Mouse (Mus musculus): ENCODE data around the gene Xrcc2. TPM values are rescaled to one million over a fixed set of nuclear protein-coding genes. Genes with fewer than 3 reads are reported as not detected.

Gene Xrcc2
- total RNA-seq, 2 experiments from 2014 or later = 4.4 to 5.0 TPM

- DNase-seq (ENCODE audit: extremely low spot score in 1 of 2, low spot score in 1 of 2) = no peak
These were observed 33.7 kb downstream of the Xrcc2 start for GRCm38 (mm10) chr5:25671696-25672520.

GRCm38 (mm10) chr5:25671051-25671450, 34.6 kb downstream of the Xrcc2 start:
- DNase-seq (ENCODE audit: extremely low spot score in 1 of 2, low spot score in 1 of 2) = no peak

DNA sequence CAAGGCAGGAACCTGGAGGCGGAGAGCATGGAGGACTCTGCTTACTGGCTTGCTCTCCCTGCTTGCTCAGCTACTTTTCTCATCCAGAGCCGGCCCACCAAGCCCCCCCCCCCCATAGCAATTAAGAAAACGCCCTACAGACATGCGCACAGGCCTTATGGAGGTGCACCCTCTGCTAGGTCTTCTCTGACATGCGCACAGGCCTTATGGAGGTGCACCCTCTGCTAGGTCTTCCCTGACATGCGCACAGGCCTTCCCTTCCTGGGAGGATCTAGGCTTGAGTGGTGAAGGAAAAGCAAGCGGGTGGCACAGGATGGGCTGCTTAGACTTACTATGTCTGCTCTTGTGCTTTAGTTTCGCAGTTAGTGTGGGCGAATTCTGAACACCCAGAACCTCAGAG, 37.3 kb downstream of the Xrcc2 start:
- DNase-seq (ENCODE audit: extremely low spot score in 1 of 2, low spot score in 1 of 2) = no peak

DNA sequence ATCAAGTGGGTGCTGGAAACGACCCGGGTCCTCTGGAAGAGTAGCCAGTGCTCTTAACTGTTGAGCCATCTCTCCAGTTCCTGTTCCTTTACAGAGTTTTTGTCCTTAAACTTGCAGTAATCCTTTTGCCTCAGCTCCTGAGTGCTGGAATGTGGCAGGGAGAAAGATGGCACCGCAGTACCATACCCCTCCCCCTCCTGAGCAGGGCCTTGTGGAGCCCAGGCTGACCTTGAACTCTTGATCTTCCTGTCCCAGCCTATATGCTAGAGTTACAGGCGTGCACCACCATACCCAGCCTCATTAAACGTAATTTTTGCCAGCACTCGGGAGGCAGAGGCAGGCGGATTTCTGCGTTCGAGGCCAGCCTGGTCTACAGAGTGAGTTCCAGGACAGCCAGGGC, 38.9 kb downstream of the Xrcc2 start:
- no peak for DNase-seq (ENCODE audit: extremely low spot score in 1 of 2, low spot score in 1 of 2)

- DNase-seq (ENCODE audit: extremely low spot score in 1 of 2, low spot score in 1 of 2) = peak; percentile 24 to 46
These were observed 39.5 kb downstream of the Xrcc2 start for GRCm38 (mm10) chr5:25666108-25666507.

- DNase-seq (ENCODE audit: extremely low spot score in 1 of 2, low spot score in 1 of 2) = no peak
These were observed 40.1 kb downstream of the Xrcc2 start for GRCm38 (mm10) chr5:25665516-25665915.

DNA sequence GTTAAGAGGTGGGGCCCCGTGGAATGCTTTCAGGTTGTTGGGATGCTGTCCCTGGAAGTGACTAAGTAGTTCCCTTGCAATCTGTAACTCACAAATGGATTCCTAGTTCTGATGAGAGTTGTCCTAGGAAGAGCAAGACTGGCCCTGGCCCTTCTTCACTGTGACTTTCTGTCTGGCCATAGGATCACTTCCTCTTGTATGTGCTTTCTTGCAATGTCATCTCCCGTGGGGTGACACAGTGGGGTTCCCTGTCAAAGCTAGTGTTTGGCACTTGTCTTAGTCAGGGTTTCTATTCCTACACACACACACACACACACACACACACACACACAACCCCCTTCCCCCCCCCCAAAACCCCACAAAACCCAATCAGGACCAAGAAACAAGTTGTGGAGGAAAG, 42.5 kb downstream of the Xrcc2 start:
- no peak for DNase-seq (ENCODE audit: extremely low spot score in 1 of 2, low spot score in 1 of 2)

DNA sequence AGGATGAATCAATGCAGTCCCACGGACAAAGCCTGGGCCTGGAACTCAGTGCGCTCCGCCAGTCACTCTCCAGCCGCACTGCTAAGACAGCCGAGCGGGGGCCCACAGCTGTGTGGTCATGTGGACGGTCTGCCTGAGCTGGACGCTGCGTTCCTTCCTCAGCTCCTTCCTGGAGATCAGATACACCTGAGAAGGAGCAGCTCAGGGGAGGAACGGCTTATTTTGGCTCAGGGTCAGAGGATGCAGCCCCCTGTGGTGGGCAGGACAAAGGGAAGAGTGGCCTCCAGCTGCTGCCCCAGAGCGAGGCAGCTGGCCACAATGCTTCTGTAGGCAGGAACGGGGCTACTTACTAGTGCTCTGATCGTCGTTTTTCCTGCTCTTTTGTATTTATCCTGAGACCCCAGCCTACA, 51.0 kb downstream of the Xrcc2 start:
- no peak for DNase-seq (ENCODE audit: extremely low spot score in 1 of 2, low spot score in 1 of 2)

- no peak for DNase-seq (ENCODE audit: extremely low spot score in 1 of 2, low spot score in 1 of 2)
These were observed 52.2 kb downstream of the Xrcc2 start for GRCm38 (mm10) chr5:25653377-25653776.

DNA sequence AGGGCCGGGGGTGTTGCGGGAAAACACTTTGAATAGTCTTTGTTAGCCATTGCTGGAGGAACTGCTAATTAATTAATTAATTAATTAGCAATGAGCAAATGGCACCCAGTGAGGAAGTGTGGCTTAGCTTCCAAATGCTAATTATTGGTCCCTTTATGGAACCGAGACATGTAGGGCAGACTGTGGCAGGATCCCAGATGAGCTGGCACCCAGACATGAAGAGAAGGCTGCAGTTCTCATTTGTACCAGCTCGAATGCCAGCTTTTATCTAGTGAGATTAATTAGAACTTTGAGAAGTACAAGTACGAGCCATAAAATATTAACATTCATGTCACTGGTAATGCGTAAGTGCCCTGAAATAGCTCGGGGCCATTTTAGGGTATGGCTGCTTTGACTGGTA, 53.2 kb downstream of the Xrcc2 start:
- DNase-seq (ENCODE audit: extremely low spot score in 1 of 2, low spot score in 1 of 2) = peak in 1 of 2 experiments; percentile 42

- DNase-seq (ENCODE audit: extremely low spot score in 1 of 2, low spot score in 1 of 2) = no peak
These were observed 59.8 kb downstream of the Xrcc2 start for GRCm38 (mm10) chr5:25645661-25646364.

GRCm38 (mm10) chr5:25644509-25644908, 61.1 kb downstream of the Xrcc2 start:
- no peak for DNase-seq (ENCODE audit: extremely low spot score in 1 of 2, low spot score in 1 of 2)

DNA sequence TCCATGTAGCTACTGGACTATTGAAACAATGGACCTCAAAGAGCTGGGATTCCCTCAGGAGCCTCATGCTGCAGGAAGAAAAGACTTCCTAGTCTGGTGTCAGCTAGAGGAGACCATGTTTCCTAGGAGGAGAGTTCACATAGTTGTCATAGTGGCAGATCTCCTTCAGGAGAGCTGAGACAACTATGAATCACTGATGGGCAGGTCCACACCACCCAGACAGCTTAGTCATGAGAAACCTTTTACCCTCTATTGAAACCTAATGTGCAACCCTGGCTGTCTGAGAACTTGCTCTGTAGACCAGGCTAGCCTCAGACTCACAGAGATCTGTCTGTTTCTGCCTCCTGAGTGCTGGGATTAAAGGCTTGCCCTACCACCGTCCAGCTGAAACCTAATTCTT, 62.9 kb downstream of the Xrcc2 start:
- DNase-seq (ENCODE audit: extremely low spot score in 1 of 2, low spot score in 1 of 2) = no peak

Other genes with a start within 250 kb of the Xrcc2 start
- 10 to 100 TPM; 68.9 to 87.2 TPM for gene Kmt2c, start 207.0 kb downstream of the Xrcc2 start, total RNA-seq (2021)
- under 1 TPM in 1 of 2 experiments, not detected in 1; 0.19 TPM for gene Cct8l1, start 189.8 kb downstream of the Xrcc2 start, total RNA-seq (2021)
- gene Actr3b, start 54.2 kb upstream of the Xrcc2 start, total RNA-seq (2021) = 100 to 1,000 TPM; 145 to 156 TPM
- gene Gm21663, start 236.6 kb upstream of the Xrcc2 start, total RNA-seq (2021) = not detected
- not detected for gene Gm21671, start 248.6 kb upstream of the Xrcc2 start, total RNA-seq (2021)